30 mouse cellular contexts compared by ENCODE assay signal in genomic region chr5:8722867-8723266, GRCm38 (mm10).
A peak's percentile ranks its signal among the peaks of the same experiment; 100 is the strongest.
DNase-seq lines count a peak whose midpoint lies in the region; ATAC-seq and TF ChIP-seq lines count a peak whose summit lies in the region.
"Had no signal": no experiment of that assay in that cellular context is flagged by ENCODE, and none has a peak within 500 bp of the region (broad histone marks: within the 10 kb centered on the region; RNA-seq: fewer than 3 reads in every experiment).

No protein-coding gene starts in this region.

- no peak overlapping the region for H3K4me2 ChIP-seq in lung, postnatal 0 days (replicated peaks; ENCODE audit: low read depth, low read length)
- H3K4me2 ChIP-seq: forebrain, embryonic 13.5 days; heart, embryonic 11.5 days; hindbrain, embryonic 13.5 days; limb, embryonic 13.5 days; liver, embryonic 11.5 days; midbrain, embryonic 15.5 days; neural tube, embryonic 12.5 days had no signal

- no peaks in the 10 kb centered on the region for H3K36me3 ChIP-seq in lung, postnatal 0 days (ENCODE audit: insufficient read depth, low read length)
- H3K36me3 ChIP-seq: hindbrain, embryonic 13.5 days; limb, embryonic 13.5 days; midbrain, embryonic 15.5 days; neural tube, embryonic 12.5 days had no signal

- H3K9me3 ChIP-seq in lung, postnatal 0 days (ENCODE audit: low read length): no peaks in the 10 kb centered on the region
- H3K9me3 ChIP-seq: forebrain, embryonic 13.5 days; hindbrain, embryonic 13.5 days; limb, embryonic 13.5 days; midbrain, embryonic 15.5 days; neural tube, embryonic 12.5 days had no signal

- no peak for TF ChIP-seq CTCF in lung, postnatal 0 days (IDR thresholded peaks at IDR 0.05)

- DNase-seq in CD4-positive helper T cell, adult 2 months (ENCODE audit: low read depth, low spot score): peak; percentile 24
- peak; percentile 8 for DNase-seq in T-cell, adult 2 months (ENCODE audit: low spot score)
- peak; percentile 39 for DNase-seq in lung, postnatal 0 days (ENCODE audit: low spot score)
- DNase-seq in lung, postnatal 4 days: peak; percentile 15 to 30
- no peak for DNase-seq in layer of hippocampus, adult 18-20 months (ENCODE audit: low spot score in 2 of 2)
- no peak for DNase-seq in testis, postnatal 14 days (ENCODE audit: low spot score)
- no peak for DNase-seq in urinary bladder, postnatal 10 days (ENCODE audit: low spot score)
- DNase-seq: adrenal gland, postnatal 25 days; cerebellum, adult 18-20 months; cerebellum, postnatal 14 days; gastrocnemius, postnatal 36 days; heart, adult 18-20 months; heart, postnatal 36 days; kidney, adult 11 months; kidney, postnatal 25 days; right cerebral cortex, adult 18-20 months; right cerebral cortex, postnatal 4 days; thymus, adult 2 months; thymus, postnatal 36 days had no signal

- no peak overlapping the region for H3K9ac ChIP-seq in lung, postnatal 0 days (replicated peaks; ENCODE audit: low read depth)
- H3K9ac ChIP-seq: forebrain, embryonic 13.5 days; hindbrain, embryonic 13.5 days; limb, embryonic 13.5 days; midbrain, embryonic 15.5 days; neural tube, embryonic 12.5 days had no signal

- H3K27ac ChIP-seq in lung, postnatal 0 days (ENCODE audit: low read length): no peak overlapping the region
- H3K27ac ChIP-seq: forebrain, embryonic 13.5 days; hindbrain, embryonic 13.5 days; layer of hippocampus, adult 2 months; left cerebral cortex, adult 2 months; limb, embryonic 13.5 days; midbrain, embryonic 15.5 days; neural tube, embryonic 12.5 days; stomach, postnatal 0 days had no signal

- no peaks in the 10 kb centered on the region for H3K27me3 ChIP-seq in lung, postnatal 0 days (replicated peaks; ENCODE audit: insufficient read depth, low read length)
- H3K27me3 ChIP-seq: forebrain, embryonic 13.5 days; hindbrain, embryonic 13.5 days; limb, embryonic 13.5 days; midbrain, embryonic 15.5 days; neural tube, embryonic 12.5 days had no signal

- H3K4me3 ChIP-seq in lung, postnatal 0 days (ENCODE audit: low read depth, low read length): no peak overlapping the region
- H3K4me3 ChIP-seq: erythroblast, embryonic 14.5 days; forebrain, embryonic 13.5 days; hindbrain, embryonic 13.5 days; layer of hippocampus, adult 2 months; left cerebral cortex, adult 2 months; limb, embryonic 13.5 days; midbrain, embryonic 15.5 days; neural tube, embryonic 12.5 days had no signal

- no peaks in the 10 kb centered on the region for H3K4me1 ChIP-seq in lung, postnatal 0 days (ENCODE audit: insufficient read depth, low read depth, low read length)
- H3K4me1 ChIP-seq: forebrain, embryonic 13.5 days; hindbrain, embryonic 13.5 days; limb, embryonic 13.5 days; midbrain, embryonic 15.5 days; neural tube, embryonic 12.5 days had no signal

- TF ChIP-seq EP300 in lung, postnatal 0 days (IDR thresholded peaks at IDR 0.05): 0 out of 2 replicates have a peak, but pooled peaks have one; percentile 50

- ATAC-seq in lung, postnatal 0 days: peak; percentile 80
- ATAC-seq: forebrain, embryonic 13.5 days; midbrain, embryonic 15.5 days had no signal

- WGBS in lung, postnatal 0 days: 49% methylated on average over 5 of the region's 5 CpGs

Comparison
In these comparisons a context has a peak if more than half of its experiments do, and no peak if none do; other contexts are left out.
1. DNase-seq: peak in CD4-positive helper T cell, adult 2 months (single experiment), T-cell, adult 2 months (single experiment), lung, postnatal 0 days (single experiment) and lung, postnatal 4 days (2 of 2); none in layer of hippocampus, adult 18-20 months (0 of 2), testis, postnatal 14 days (single experiment) and urinary bladder, postnatal 10 days (single experiment).